Mouse (Mus musculus) thymus, adult 2 months (tissue): ENCODE measurements around the gene Topaz1.

ENCODE experiments used
- CTCF ChIP-seq: fragments of 200-500 bp; IDR thresholded peaks from 2 replicates; pipeline ENCODE4 v1.5.1; 2012; ENCODE audit warnings: mild to moderate bottlenecking, control low read depth, low read length, moderate library complexity, borderline replicate concordance; ENCODE audit not compliant: control insufficient read depth, poor library complexity, insufficient read depth; ENCODE audit errors: extremely low read depth
- POLR2A ChIP-seq: fragments of 200-500 bp; IDR thresholded peaks from 2 replicates; pipeline ENCODE4 v1.6.1; 2012; ENCODE audit warnings: mild to moderate bottlenecking, low read length, control low read depth, moderate library complexity; ENCODE audit not compliant: control insufficient read depth, poor library complexity, insufficient read depth; ENCODE audit errors: extremely low read depth

DNA sequence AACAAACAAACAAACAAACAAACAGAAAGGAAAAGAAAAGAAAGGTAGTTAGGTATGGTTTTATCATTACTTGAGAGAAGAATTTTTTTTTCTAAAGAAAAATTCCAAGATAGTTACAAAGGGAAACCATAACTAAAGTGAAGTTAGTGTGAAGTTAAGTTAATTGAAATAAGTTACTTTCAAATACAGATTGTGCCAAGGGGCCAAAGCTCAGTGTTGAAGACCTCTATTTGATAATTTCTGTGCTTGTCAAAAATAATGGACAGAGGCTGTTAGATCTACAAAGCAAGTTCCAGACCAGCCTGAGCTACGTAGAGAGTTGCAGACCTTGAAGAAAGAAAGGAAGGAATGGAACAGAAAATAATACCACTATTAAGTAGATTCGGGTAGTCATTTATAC lies 60.0 kb downstream of the Topaz1 start:
- TF ChIP-seq CTCF (no peak), POLR2A (no peak)
